Mouse (Mus musculus) neural tube, embryonic 12.5 days (tissue): ENCODE results near the gene Ccdc169. TPM values are rescaled to one million over a fixed set of nuclear protein-coding genes. Genes with fewer than 3 reads are reported as not detected.
"Not testable (repeated sequence)": the region's sequence is repeated elsewhere in the genome, so short reads cannot be mapped to it uniquely, and the experiment has no call there.

Experiments
- ATAC-seq: fragments of 200-750 bp; cut with Nextera tagmentation; 2 replicates; pipeline ENCODE4 v1.8.0; 2017; ENCODE audit warnings: low read depth, mild to moderate bottlenecking, moderate TSS enrichment, moderate library complexity; ENCODE audit not compliant: low FRiP score
- H3K27ac ChIP-seq: fragments of 300-500 bp; sonication (generic); 2 replicates; pipeline ENCODE4 v1.5.1; 2016
- H3K27me3 ChIP-seq: fragments of 300-500 bp; sonication (generic); replicated peaks from 2 replicates; pipeline ENCODE4 v1.6.1; 2016; ENCODE audit warnings: mild to moderate bottlenecking
- H3K36me3 ChIP-seq: fragments of 300-500 bp; sonication (generic); 2 replicates; pipeline ENCODE4 v1.6.1; 2016; ENCODE audit warnings: mild to moderate bottlenecking
- H3K4me1 ChIP-seq: fragments of 300-500 bp; sonication (generic); 2 replicates; pipeline ENCODE4 v1.6.1; 2016
- H3K4me2 ChIP-seq: fragments of 300-500 bp; sonication (generic); replicated peaks from 2 replicates; pipeline ENCODE4 v1.6.1; 2016; ENCODE audit warnings: mild to moderate bottlenecking
- H3K4me3 ChIP-seq: fragments of 300-500 bp; sonication (generic); 2 replicates; pipeline ENCODE4 v1.5.1; 2016
- H3K9ac ChIP-seq: fragments of 300-500 bp; sonication (generic); 2 replicates; pipeline ENCODE4 v1.6.1; 2016; ENCODE audit warnings: mild to moderate bottlenecking
- H3K9me3 ChIP-seq: fragments of 300-500 bp; sonication (generic); 2 replicates; pipeline ENCODE4 v1.6.1; 2016; ENCODE audit warnings: mild to moderate bottlenecking
- WGBS: fragments of 180-500 bp; shearing (Covaris S2); methylation state at CpG from one replicate; pipeline ENCODE4 v1.1.7; 2016; 5-methylcytosine and 5-hydroxymethylcytosine counted together
- polyA plus RNA-seq: library from polyadenylated mRNA; unstranded; fragments of >200 nt; fragmentation: Nextera tagmentation; extraction: Ambion mirVana; gene quantifications from 2 replicates; pipeline ENCODE4 v1.2.1, GENCODE M21; 2016

The Ccdc169 gene
- polyA plus RNA-seq, 1 experiment from 2014 or later = not detected

DNA sequence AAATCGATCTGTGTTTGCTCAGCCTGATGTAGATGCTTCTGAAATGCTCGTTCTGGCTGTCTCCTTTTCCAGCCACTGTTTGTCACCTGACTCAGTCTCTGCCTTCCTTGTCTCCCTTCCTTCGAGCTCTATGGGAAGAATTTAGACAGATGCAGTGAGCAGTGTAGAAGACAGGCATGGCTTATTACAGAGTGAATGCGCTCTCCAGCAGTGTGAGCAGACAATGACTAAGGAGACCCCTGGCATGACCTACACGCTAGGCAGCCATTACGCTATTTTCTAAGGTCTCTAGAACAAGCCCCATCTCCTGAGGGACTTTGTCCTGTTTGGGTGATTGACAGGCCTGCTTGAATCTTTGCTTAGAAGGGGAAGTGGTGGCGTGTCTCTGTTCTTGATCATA is 24.0 kb downstream of the Ccdc169 start:
- 72% methylated on average over 7 of the region's 7 CpGs for WGBS
- Histone ChIP-seq H3K9ac (no peak overlapping the region), H3K27ac (no peak overlapping the region), H3K4me1 (no peaks in the 10 kb centered on the region), H3K9me3 (no peaks in the 10 kb centered on the region), H3K36me3 (no peaks in the 10 kb centered on the region), H3K27me3 (no peaks in the 10 kb centered on the region), H3K4me3 (no peak overlapping the region), H3K4me2 (no peak overlapping the region)
- ATAC-seq = no peak

DNA sequence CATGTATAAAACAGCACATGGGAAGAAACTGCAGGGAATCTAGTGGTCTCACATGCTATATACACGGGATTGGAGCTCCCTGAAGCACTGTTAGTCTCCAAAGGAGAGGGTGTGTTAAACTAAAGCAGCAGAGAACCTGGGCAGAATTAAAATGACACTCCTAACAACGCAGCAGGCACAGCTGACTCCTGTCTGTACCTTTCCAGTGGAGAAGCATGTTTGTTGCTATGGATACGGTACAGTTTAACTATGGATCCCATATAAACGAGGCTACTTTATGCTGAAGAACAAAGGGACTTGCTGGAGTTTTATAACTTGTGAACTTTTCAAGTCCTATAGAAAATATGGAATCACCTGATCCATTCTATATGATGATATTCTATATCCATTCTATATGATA is 26.4 kb downstream of the Ccdc169 start:
- H3K4me3 ChIP-seq = no peak overlapping the region

DNA sequence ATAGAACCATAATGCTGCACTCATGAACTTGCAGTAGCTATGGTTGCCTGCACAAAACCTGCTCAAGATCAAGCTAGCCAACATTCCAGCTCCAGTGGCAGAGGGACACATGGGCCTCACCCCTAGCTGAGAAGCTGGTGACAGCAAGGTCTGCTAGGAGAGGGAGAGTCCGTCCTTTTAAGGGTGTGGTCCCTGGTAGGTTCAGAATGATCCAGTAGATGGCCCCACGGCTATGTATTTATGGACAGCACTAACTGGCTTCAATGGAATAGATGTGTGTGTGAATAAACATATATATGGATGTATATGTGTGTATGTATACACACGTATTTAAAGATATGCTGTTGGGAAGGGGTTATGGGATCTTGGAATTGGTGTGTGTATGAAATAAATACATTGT is 35.3 kb downstream of the Ccdc169 start:
- 77% methylated on average over 3 of the region's 3 CpGs for WGBS
- H3K27ac ChIP-seq = no peak overlapping the region
- no peak overlapping the region for H3K9ac ChIP-seq
- no peaks in the 10 kb centered on the region for H3K4me1 ChIP-seq
- no peaks in the 10 kb centered on the region for H3K27me3 ChIP-seq
- no peaks in the 10 kb centered on the region for H3K36me3 ChIP-seq
- H3K4me2 ChIP-seq = no peak overlapping the region
- H3K9me3 ChIP-seq = no peaks in the 10 kb centered on the region
- ATAC-seq = no peak
- no peak overlapping the region for H3K4me3 ChIP-seq

More for the DNA sequence above, 26.4 kb downstream of the Ccdc169 start:
- H3K4me2 ChIP-seq = no peak overlapping the region
- no peaks in the 10 kb centered on the region for H3K27me3 ChIP-seq
- no peaks in the 10 kb centered on the region for H3K36me3 ChIP-seq
- H3K4me1 ChIP-seq = no peaks in the 10 kb centered on the region
- ATAC-seq = no peak
- no peaks in the 10 kb centered on the region for H3K9me3 ChIP-seq
- no peak overlapping the region for H3K9ac ChIP-seq
- H3K27ac ChIP-seq = no peak overlapping the region
- 74% methylated on average over 4 of the region's 4 CpGs for WGBS

DNA sequence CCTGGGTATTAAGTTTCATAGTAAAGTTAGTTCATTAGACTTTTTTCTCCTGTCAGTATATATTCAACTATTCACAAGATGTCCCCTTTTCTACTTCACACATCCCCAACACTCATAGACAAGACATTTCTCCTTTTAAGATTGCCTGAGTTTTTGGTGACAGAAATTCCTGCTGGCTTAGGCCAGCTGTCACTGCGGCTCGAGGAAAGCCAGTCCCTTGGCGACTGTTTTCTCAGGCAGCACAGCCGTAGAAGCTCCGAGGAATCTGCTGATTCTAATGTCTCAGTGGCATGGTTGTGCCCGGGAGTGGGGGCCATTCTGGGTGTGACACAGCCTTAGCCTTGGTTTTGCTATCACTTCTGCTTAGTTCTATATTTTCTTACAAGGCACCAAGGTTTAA is 40.1 kb downstream of the Ccdc169 start:
- H3K27ac ChIP-seq = no peak overlapping the region
- no peak overlapping the region for H3K4me3 ChIP-seq
- no peaks in the 10 kb centered on the region for H3K36me3 ChIP-seq
- WGBS = 60% methylated on average over 6 of the region's 6 CpGs
- ATAC-seq = no peak
- no peak overlapping the region for H3K4me2 ChIP-seq
- H3K9ac ChIP-seq = no peak overlapping the region
- H3K27me3 ChIP-seq = no peaks in the 10 kb centered on the region
- H3K4me1 ChIP-seq = no peaks in the 10 kb centered on the region
- H3K9me3 ChIP-seq = no peaks in the 10 kb centered on the region

DNA sequence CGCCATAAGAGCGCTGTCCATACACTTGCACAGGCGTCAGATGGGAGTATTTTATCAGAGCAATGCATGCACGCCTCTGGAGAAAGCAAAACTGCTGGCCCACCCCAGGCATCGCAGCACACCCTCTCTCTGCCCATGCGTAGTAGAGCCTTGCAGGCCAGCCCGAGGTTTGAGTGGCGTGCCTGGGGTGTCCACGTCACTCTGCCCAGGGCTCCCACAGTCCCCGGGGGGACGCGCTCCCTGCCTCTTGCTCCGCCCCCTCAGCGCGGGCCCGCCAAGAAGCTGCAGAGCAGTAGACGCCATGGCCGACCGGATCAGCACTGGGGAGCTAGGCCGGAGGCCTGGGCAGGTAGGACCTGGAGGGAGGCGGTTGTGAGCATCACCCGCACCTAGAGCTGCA is 44.6 kb downstream of the Ccdc169 start, which contains the start of gene Sohlh2:
Sohlh2 (plus strand) TSS at position 263 of the 400 bp plus-strand sequence.
- Histone ChIP-seq H3K4me3 (no peak within 1 kb of the TSS), H3K9ac (no peak within 1 kb of the TSS), H3K4me1 (no peaks in the 10 kb centered on the region), H3K36me3 (no peaks in the 10 kb centered on the region), H3K27me3 (no peaks in the 10 kb centered on the region), H3K4me2 (no peak within 1 kb of the TSS), H3K27ac (no peak within 1 kb of the TSS), H3K9me3 (no peaks in the 10 kb centered on the region)
- WGBS = 94% methylated on average over 22 of the region's 22 CpGs
- no peak for ATAC-seq

DNA sequence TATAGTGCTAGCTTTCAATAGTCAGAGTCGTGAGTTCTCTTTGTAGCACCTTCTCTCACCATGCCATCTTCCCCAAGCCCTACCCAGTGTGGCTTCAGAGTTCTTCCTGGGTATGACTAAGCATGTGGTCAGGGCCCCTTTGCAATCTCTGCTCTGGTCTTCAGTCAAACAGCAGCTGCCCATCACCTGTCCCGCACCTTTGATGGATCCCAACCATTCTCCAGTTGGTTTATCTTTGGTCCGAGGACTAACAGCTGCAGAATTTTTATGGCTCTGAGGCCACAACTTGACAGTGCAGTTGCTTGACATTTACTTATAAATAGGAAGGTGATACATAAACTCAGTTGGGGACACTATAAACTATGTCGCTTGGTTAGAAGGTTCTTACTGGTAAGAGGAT is 54.5 kb downstream of the Ccdc169 start:
- no peak overlapping the region for H3K27ac ChIP-seq
- H3K4me3 ChIP-seq = no peak overlapping the region
- WGBS = 87% methylated on average over 4 of the region's 4 CpGs
- H3K9ac ChIP-seq = no peak overlapping the region
- no peaks in the 10 kb centered on the region for H3K36me3 ChIP-seq
- H3K9me3 ChIP-seq = no peaks in the 10 kb centered on the region
- H3K27me3 ChIP-seq = no peaks in the 10 kb centered on the region
- ATAC-seq = no peak
- no peak overlapping the region for H3K4me2 ChIP-seq
- H3K4me1 ChIP-seq = no peaks in the 10 kb centered on the region

DNA sequence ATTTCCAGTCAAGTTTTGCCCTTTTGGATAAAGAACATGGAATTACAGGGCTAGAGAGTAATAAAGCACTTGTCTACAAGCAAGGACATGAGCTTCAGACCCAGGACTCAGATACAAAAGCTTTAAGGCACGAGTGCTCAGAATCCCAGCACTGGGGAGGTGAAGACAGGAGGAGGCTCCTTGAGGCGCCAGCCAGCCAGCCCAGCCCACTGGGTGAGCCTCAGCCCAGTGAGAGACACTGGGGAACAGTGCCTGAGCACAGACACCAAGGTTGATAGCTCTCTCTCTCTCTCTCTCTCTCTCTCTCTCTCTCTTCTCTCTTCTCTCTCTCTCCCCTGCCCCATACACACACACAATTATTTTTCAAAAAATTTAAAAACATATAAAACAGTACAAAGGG is 56.2 kb downstream of the Ccdc169 start:
- no peak overlapping the region for H3K4me3 ChIP-seq
- no peak overlapping the region for H3K27ac ChIP-seq
- H3K4me1 ChIP-seq = no peaks in the 10 kb centered on the region
- H3K36me3 ChIP-seq = no peaks in the 10 kb centered on the region
- ATAC-seq = no peak
- no peak overlapping the region for H3K9ac ChIP-seq
- H3K9me3 ChIP-seq = no peaks in the 10 kb centered on the region
- H3K4me2 ChIP-seq = no peak overlapping the region
- H3K27me3 ChIP-seq = no peaks in the 10 kb centered on the region
- WGBS = 55% methylated on average over 2 of the region's 2 CpGs

DNA sequence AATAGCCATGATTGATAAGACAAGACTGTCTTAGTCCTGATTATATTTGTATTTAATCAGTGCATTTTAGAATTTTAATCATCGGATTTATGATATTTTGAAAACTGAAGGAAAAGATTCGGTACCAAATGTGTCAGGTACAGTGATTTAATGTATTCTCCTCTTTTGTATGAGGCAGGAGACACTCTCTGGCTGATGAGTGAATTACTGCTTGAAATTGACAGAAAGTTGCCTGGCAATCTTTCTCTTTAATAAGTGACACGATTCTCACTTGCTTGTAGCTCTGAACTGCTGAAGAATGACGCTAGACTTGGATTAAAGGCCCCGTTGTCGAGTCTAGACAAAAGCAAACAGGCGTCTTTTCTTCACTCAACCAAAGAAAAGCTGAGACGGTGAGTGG is 57.7 kb downstream of the Ccdc169 start:
- 77% methylated on average over 8 of the region's 8 CpGs for WGBS
- no peak overlapping the region for H3K27ac ChIP-seq
- no peaks in the 10 kb centered on the region for H3K36me3 ChIP-seq
- ATAC-seq = no peak
- no peaks in the 10 kb centered on the region for H3K4me1 ChIP-seq
- H3K27me3 ChIP-seq = no peaks in the 10 kb centered on the region
- H3K9me3 ChIP-seq = no peaks in the 10 kb centered on the region
- H3K4me3 ChIP-seq = no peak overlapping the region
- no peak overlapping the region for H3K9ac ChIP-seq
- no peak overlapping the region for H3K4me2 ChIP-seq

DNA sequence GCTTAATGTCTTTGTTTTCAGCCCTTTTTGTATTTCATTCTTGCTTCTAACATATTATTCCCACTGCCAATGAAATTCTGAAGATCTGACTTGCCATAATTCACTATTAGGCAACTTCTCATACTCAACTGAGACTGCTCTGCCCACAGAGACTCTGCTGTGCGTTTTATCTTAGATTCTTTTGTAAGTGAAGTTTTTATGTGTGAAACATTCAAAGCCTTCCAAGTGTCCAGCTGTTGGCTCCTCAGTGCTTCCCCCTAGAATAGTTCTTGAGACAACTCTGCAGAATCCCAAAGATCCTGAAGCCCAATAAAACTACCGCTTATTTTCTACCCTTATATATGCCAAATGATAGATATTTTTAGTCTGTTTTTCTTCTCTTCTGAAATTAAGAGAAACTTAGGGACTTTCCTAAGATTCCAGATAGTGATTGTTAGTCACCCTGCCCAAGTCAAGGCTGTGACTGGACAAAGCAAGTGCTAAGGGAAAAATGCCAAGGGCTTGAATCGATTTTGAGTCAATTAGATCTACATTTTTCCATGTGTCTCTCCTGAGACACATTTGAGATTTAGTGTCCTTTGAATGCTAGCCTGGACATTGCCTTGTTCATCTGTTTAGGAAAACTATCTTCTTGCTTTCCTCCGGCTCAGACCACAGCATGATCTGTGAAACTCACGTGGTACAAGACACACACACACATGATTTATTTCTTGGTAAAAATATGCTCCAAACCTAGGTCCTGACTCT is 58.6 kb downstream of the Ccdc169 start:
- H3K4me1 ChIP-seq = no peaks in the 10 kb centered on the region
- no peaks in the 10 kb centered on the region for H3K27me3 ChIP-seq
- no peaks in the 10 kb centered on the region for H3K9me3 ChIP-seq
- no peak overlapping the region for H3K4me2 ChIP-seq
- WGBS = 78% methylated on average over 5 of the region's 5 CpGs
- H3K4me3 ChIP-seq = no peak overlapping the region
- no peak overlapping the region for H3K27ac ChIP-seq
- no peak for ATAC-seq
- no peak overlapping the region for H3K9ac ChIP-seq
- no peaks in the 10 kb centered on the region for H3K36me3 ChIP-seq

DNA sequence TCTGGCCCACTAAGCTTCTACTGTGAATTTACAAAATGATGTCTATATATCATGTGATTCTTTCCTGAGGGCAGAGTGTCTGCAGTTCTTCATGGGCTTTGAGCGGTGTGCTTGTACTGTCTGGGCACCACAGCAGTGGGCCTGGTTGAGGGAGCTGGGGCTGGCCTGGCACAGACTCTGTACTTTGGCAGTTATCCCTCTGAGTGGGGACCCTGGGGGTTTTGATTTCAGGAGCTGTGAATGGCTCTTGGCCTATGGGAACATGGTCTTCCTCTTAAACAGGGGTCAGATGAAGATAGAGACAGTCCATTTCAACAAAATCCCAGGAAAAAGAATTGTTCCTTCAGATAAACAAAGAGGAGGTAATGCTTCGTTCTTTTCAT is 59.2 kb downstream of the Ccdc169 start:
- Histone ChIP-seq H3K9me3 (no peaks in the 10 kb centered on the region), H3K4me3 (no peak overlapping the region), H3K27me3 (no peaks in the 10 kb centered on the region), H3K4me2 (no peak overlapping the region), H3K27ac (no peak overlapping the region), H3K4me1 (no peaks in the 10 kb centered on the region), H3K9ac (no peak overlapping the region), H3K36me3 (no peaks in the 10 kb centered on the region)
- ATAC-seq = no peak
- WGBS = 84% methylated on average over 2 of the region's 2 CpGs

DNA sequence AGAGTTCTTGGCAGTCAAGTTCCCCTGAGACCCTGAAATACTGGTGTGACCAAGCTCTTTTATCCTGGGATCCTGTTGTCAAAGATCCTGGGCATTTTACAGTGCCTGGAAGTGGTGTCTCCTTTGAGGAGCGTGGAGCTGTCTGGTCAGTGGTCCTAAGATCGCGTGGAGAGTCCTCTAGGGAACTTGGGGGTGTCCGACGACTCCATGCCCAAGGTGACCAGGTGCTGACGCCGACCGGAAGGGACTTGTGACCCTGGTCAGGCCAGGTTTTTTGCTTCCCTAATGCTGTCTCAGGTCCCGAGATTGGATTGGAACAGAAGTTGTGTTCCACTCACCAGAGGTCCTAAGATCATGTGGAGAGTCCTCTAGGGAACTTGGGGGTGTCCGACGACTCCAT is 66.5 kb downstream of the Ccdc169 start:
- not testable (repeated sequence) for H3K36me3 ChIP-seq, H3K27ac ChIP-seq, H3K9ac ChIP-seq, H3K9me3 ChIP-seq, H3K4me2 ChIP-seq, ATAC-seq, H3K4me3 ChIP-seq, H3K27me3 ChIP-seq, H3K4me1 ChIP-seq
- 92% methylated on average over 11 of the region's 11 CpGs for WGBS

DNA sequence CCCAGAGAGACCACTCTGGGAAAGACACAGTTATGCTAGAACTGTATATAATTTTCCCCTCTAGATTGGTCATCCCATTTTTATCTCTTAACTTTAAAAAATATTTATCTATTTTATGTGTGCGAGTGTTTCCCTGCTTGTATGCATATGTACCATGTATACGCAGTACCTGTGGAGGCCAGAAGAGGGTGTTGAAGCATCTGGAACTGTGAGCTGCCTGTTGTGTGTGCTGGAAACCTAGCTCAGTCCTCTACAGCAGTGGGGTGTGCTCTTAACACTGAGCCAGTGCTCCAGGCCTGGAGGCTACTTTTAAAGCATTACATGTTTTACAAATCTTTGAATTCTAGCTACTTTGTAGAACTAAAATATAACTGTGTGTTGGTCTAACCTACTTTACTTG is 69.3 kb downstream of the Ccdc169 start:
- Histone ChIP-seq H3K9me3 (no peaks in the 10 kb centered on the region), H3K36me3 (no peaks in the 10 kb centered on the region), H3K27me3 (no peaks in the 10 kb centered on the region), H3K4me2 (no peak overlapping the region), H3K27ac (no peak overlapping the region), H3K4me3 (no peak overlapping the region), H3K9ac (no peak overlapping the region), H3K4me1 (no peaks in the 10 kb centered on the region)
- WGBS = over 99% methylated on average over 2 of the region's 2 CpGs
- no peak for ATAC-seq

DNA sequence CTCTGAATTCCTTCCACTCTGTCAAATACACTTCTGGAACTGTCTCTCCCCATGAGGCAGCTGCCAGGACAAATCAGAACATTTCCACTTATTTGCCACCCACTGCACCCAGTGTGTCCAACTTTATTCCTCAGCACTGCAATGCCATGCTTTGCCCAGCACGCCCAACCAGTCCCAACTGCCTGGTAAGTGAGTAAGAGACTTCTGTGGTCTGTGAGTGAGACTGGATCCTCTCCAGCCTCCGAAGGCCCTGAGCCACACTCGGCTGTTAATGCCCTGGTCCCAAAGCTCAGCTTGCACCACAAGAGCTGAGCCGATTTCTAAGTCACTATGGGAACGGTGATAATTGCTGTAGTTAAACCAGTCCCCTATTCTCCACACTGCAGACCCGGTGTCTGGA is 70.5 kb downstream of the Ccdc169 start:
- WGBS = 54% methylated on average over 6 of the region's 6 CpGs
- Histone ChIP-seq H3K27ac (no peak overlapping the region), H3K4me2 (no peak overlapping the region), H3K27me3 (no peaks in the 10 kb centered on the region), H3K36me3 (no peaks in the 10 kb centered on the region), H3K9ac (no peak overlapping the region), H3K4me1 (no peaks in the 10 kb centered on the region), H3K9me3 (no peaks in the 10 kb centered on the region), H3K4me3 (no peak overlapping the region)
- ATAC-seq = no peak
